Mouse (Mus musculus) G1E (cell line): Measurements from ENCODE around the gene Gm29776.

ENCODE experiments used
- CTCF ChIP-seq: IDR thresholded peaks from 2 replicates; pipeline ENCODE4 v1.5.1; 2012; ENCODE audit warnings: low read depth, low read length, inconsistent platforms, mixed read lengths
- GATA1 ChIP-seq: IDR thresholded peaks from 2 replicates; pipeline ENCODE4 v1.6.1; 2012; ENCODE audit warnings: borderline replicate concordance, low read length, inconsistent platforms, mixed read lengths
- POLR2AphosphoS5 ChIP-seq: IDR thresholded peaks from 2 replicates; pipeline ENCODE4 v1.6.1; 2012; ENCODE audit warnings: low read depth, low read length, inconsistent platforms; ENCODE audit not compliant: insufficient replicate concordance
- TAL1 ChIP-seq: conservative IDR thresholded peaks from 2 replicates; pipeline ENCODE4 v1.6.1; 2012; ENCODE audit warnings: low read depth, low read length, inconsistent platforms, mixed read lengths

GRCm38 (mm10) chr14:54660009-54660408, 38.6 kb downstream of the Gm29776 start:
- TF ChIP-seq TAL1 (no peak), CTCF (0 out of 2 replicates have a peak, but pooled peaks have one; percentile 9), POLR2AphosphoS5 (no peak), GATA1 (no peak)
